Mouse (Mus musculus) embryonic fibroblast, embryonic 13.5 days (primary cell): Measurements from ENCODE around the gene Tspan11. TPM values are rescaled to one million over a fixed set of nuclear protein-coding genes. Genes with fewer than 3 reads are reported as not detected.
A peak's percentile ranks its signal among the peaks of the same experiment; 100 is the strongest.

Experiments
- H3K27ac ChIP-seq: 2 replicates; pipeline ENCODE4 v1.5.1; 2012; ENCODE audit warnings: low read length, control low read depth, inconsistent platforms; ENCODE audit not compliant: insufficient read depth
- H3K4me1 ChIP-seq: 2 replicates; pipeline ENCODE4 v1.6.1; 2011; ENCODE audit warnings: low read length; ENCODE audit not compliant: control insufficient read depth, insufficient read depth
- H3K4me3 ChIP-seq: 2 replicates; pipeline ENCODE4 v1.5.1; 2011; ENCODE audit warnings: mild to moderate bottlenecking, control low read depth, low read length; ENCODE audit not compliant: insufficient read depth
- CTCF ChIP-seq: IDR thresholded peaks from 2 replicates; pipeline ENCODE4 v1.5.1; 2011; ENCODE audit warnings: mild to moderate bottlenecking, control low read depth, low read length, moderate library complexity, borderline replicate concordance; ENCODE audit not compliant: insufficient read depth
- POLR2A ChIP-seq: IDR thresholded peaks from 2 replicates; pipeline ENCODE4 v1.6.1; 2011; ENCODE audit warnings: low read depth, mild to moderate bottlenecking, control low read depth, low read length, moderate library complexity
- polyA plus RNA-seq: library from polyadenylated mRNA; stranded (reverse); fragments of >200 nt; gene quantifications from 2 replicates; pipeline ENCODE4 v1.2.4, GENCODE M21; 2011; ENCODE audit warnings: low read depth; ENCODE audit not compliant: missing spikeins, insufficient read length

The Tspan11 gene
- polyA plus RNA-seq, 1 experiment, result 17.9 TPM

- Histone ChIP-seq H3K27ac (peak overlapping the region; percentile 29), H3K4me1 (no peaks in the 10 kb centered on the region), H3K4me3 (no peak overlapping the region)
- TF ChIP-seq CTCF, result no peak
- TF ChIP-seq POLR2A, result 0 out of 2 replicates have a peak, but pooled peaks have one; percentile 11
Observed at GRCm38 (mm10) chr6:127877026-127877425, 10.4 kb upstream of the Tspan11 start.

DNA sequence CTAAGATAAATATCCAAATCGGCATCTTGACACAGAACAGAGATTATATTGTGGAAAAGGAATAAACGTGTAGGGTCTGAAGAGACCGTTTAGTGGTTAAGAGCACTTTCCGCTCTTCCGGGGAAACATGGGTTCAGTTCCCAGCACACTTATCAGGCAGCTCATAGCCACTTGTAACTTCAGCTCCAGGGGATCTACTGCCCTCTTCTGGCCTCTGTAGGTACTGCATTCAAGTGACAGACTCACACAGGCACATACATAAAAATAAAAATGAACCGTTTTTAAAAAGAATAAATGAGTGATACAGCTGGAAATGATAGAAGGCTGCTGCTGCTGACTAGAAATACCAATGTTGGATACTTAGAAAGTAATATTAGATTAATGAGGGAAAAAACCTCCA lies 7.9 kb upstream of the Tspan11 start:
- no peak for TF ChIP-seq POLR2A
- no peak for TF ChIP-seq CTCF
- Histone ChIP-seq H3K27ac (no peak overlapping the region), H3K4me3 (no peak overlapping the region), H3K4me1 (no peaks in the 10 kb centered on the region)

DNA sequence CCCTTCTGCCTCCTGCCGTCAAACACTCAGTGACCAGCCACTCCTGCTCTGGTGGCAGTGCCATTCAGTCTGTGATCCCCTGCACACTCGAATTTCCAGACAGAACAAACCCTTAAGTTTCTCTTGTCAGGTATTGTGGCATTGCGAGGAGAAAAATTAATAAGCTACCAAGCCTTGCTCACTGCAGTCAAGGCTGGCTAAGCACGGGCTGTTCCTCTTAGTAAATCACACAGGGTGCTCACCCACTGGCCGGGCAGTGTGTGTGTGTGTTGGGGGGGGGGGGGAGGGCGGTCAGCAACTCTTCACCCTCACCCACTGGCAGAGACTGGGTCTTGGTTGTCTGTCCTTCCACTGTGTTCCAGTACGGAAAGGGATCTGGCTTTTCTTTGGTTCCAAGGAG lies 473 bp upstream of the Tspan11 start:
- no peak for TF ChIP-seq CTCF
- TF ChIP-seq POLR2A, result no peak
- Histone ChIP-seq H3K27ac (no peak overlapping the region), H3K4me3 (no peak overlapping the region), H3K4me1 (peaks cover 6% of the 10 kb centered on the region; the same call in 1 of the 2 replicates)

GRCm38 (mm10) chr6:127888581-127888980 lies 1.2 kb downstream of the Tspan11 start:
- TF ChIP-seq CTCF (no peak), POLR2A (peak; percentile 51; the same call in 1 of the 2 replicates)
- Histone ChIP-seq H3K4me1 (peaks cover 6% of the 10 kb centered on the region; the same call in 1 of the 2 replicates), H3K27ac (peak overlapping the region; percentile 63), H3K4me3 (peak overlapping the region; percentile 53)

GRCm38 (mm10) chr6:127893611-127894010 lies 6.2 kb downstream of the Tspan11 start:
- no peak overlapping the region for H3K27ac ChIP-seq
- TF ChIP-seq CTCF (no peak), POLR2A (no peak)
- H3K4me3 ChIP-seq, result no peak overlapping the region
- no peaks in the 10 kb centered on the region for H3K4me1 ChIP-seq

GRCm38 (mm10) chr6:127894999-127895398 lies 7.6 kb downstream of the Tspan11 start:
- no peaks in the 10 kb centered on the region for H3K4me1 ChIP-seq
- H3K4me3 ChIP-seq, result no peak overlapping the region
- no peak overlapping the region for H3K27ac ChIP-seq
- TF ChIP-seq POLR2A, result no peak

- H3K4me1 ChIP-seq, result no peaks in the 10 kb centered on the region
- TF ChIP-seq CTCF (no peak), POLR2A (no peak)
- H3K4me3 ChIP-seq, result no peak overlapping the region
- no peak overlapping the region for H3K27ac ChIP-seq
Observed at GRCm38 (mm10) chr6:127896425-127896824, 9.0 kb downstream of the Tspan11 start.

DNA sequence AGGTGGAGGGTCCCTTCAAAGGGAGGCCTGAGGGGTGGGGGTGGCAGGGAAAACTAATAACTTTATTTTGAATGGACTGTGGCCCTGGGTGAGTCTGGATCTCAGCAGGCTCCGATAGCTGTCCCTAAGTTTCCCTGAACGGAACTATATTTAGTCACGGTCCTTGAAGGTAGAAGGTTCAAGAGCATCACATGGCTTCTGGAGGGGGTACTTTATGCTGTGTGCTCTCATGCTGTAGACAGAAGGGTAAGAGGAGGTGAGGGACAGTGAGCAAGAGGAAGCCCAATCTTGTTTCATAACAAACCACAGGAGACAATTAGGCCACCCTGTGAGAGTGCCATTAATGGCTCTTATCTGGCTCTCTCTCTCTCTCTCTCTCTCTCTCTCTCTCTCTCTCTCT lies 10.0 kb downstream of the Tspan11 start:
- TF ChIP-seq CTCF, result no peak
- no peak for TF ChIP-seq POLR2A
- no peak overlapping the region for H3K27ac ChIP-seq
- no peaks in the 10 kb centered on the region for H3K4me1 ChIP-seq
- no peak overlapping the region for H3K4me3 ChIP-seq

DNA sequence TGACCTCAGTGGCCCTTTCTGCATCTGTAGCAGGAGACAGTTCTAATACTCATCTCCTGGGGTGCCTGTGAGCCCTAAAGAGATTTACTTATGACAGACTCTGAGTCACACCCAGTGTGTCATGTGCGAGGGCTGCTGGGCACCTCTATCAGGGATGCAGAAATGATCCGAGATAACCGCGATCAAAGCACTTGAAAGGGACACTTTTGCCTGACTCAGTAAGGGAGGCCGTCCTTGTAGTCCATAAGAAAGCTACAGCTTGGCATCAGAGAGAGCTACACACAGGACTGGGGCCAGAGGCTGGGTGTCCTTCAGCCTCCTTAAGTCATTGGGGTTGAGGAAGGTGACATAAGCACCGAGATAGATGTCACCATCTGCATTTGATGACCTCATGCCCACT lies 12.7 kb downstream of the Tspan11 start:
- H3K27ac ChIP-seq, result no peak overlapping the region
- H3K4me3 ChIP-seq, result no peak overlapping the region
- H3K4me1 ChIP-seq, result no peaks in the 10 kb centered on the region
- TF ChIP-seq CTCF, result no peak
- TF ChIP-seq POLR2A, result no peak

- Histone ChIP-seq H3K4me3 (no peak overlapping the region), H3K4me1 (no peaks in the 10 kb centered on the region)
- TF ChIP-seq POLR2A (no peak), CTCF (no peak)
Observed at GRCm38 (mm10) chr6:127901261-127901660, 13.9 kb downstream of the Tspan11 start.

GRCm38 (mm10) chr6:127901669-127902068 lies 14.3 kb downstream of the Tspan11 start:
- Histone ChIP-seq H3K4me1 (no peaks in the 10 kb centered on the region), H3K27ac (no peak overlapping the region), H3K4me3 (no peak overlapping the region)
- TF ChIP-seq POLR2A (no peak), CTCF (no peak)

More at GRCm38 (mm10) chr6:127901261-127901660, 13.9 kb downstream of the Tspan11 start:
- H3K27ac ChIP-seq, result no peak overlapping the region
